Mouse (Mus musculus): ENCODE results near the gene As3mt.

As3mt gene

DNA sequence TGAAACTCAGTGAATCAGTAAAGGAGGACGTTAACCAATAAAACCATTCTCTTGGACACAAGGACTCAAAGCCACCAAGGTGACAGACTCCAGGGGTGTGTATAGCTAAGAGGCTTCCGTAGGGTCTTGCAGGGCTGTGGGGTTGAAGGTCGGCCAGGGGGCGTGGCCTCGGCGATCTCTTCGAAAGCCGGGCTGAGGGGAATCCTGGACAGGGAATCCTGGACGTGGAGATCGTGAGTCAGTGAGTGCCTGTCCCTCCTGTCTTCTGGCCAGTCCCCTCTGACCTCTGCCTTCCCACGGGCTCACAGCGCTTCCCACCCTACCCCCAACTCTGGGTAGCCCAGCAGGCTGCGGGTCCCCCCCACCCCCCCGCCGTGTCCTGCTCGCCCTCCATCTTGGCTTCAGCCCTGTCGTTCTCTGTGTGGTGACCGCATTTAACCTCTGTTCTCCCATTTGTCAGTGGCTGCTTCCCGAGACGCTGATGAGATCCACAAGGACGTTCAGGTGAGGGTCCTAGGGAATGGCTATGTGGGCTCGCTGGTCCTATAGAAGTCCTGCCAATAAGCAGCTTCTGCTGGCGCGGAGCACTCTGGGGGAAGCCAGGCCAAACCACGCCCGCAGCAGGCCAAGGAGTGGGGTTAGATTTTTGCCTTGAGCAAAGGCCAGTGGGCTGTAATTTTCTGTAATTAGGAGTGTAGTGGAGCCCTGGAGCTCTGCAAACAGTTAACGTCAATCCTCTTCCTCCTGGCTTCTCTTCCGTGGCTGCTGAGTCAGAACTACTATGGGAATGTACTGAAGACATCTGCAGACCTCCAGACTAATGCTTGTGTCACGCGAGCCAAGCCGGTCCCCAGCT, at the start of gene As3mt:
As3mt (plus strand) TSS at position 163 of the 856 bp plus-strand sequence.
- ATAC-seq (ENCODE audit: insufficient number of reproducible peaks, low FRiP score, low TSS enrichment): no peak

DNA sequence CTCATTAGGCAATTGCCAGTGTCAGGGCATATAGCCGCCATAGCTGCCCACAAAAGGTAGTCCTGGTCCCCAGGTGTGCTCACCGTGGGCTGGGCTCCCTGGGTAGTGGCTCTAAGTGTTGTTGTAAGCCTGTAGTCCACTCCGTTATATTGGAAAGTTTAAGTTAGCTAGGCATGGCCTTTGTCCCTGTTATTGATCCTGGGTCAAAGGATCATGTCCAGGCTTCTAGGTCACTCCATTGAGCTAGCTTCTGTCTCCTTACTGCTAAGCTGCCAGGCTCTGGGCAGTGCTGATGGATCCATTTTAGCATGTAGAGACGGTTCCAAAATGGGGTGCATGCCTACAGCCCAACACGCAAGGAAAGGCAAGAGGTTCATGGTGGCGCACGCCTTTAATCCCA, 48.9 kb upstream of the As3mt start:
- ATAC-seq (ENCODE audit: insufficient number of reproducible peaks, low FRiP score, low TSS enrichment): no peak

DNA sequence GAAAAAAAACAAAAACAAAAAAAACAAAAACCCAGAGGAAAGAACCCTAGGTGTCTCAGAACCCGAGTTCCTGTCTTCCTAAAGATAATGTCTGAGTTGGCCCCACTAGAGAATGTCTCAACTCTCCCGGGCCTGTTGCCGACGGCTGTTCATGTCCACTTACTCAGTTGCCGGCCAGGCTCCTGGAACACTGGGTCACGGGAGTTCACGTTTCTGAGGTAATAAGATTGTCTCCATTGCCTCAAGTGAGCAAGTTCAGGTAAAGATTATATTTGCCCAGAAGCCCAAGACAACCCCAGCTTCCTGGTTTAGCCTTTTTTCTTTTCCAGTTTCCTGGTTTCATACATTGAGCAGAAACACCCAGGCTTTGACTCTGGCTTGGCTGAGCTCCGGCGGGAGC, 48.4 kb upstream of the As3mt start:
- ATAC-seq (ENCODE audit: insufficient number of reproducible peaks, low FRiP score, low TSS enrichment): no peak

DNA sequence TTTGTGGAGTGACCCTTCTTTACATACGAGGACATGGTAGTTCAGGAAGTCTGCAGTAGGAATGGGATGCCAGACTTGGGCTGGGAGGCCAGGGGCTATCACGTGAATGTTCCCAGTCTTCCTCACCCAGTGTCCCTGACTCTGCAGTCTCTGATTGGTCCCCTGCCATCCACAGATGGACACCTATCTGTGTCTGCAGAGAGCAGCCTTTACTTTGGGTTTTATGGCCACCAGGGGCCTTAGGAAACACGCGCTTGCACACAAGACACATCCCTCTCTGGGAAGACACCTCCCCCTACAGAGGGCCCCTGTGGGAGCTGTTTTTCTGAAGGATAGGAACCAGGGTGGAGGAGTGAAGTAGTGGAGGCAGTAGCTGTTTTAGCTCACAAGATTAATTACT, 45.7 kb upstream of the As3mt start:
- no peak for ATAC-seq (ENCODE audit: insufficient number of reproducible peaks, low FRiP score, low TSS enrichment)

DNA sequence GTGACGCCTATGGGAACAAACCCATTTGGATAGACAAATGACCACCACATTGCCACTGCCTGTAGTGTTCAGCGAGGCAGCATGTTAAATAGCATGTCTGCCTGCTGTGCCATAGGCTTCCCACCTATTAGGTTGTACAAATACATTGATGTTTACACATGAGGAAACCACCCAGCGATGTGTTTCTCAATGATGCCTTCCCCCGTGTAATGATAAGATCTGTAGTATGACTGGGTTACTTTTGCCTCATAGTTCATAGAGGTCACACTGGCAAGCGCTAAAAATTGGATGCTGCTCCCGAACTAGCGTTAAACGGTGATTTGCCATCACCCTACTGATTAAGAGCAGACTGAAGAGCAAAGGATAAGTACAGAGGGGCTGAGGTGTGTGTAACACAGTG, 45.0 kb upstream of the As3mt start:
- no peak for ATAC-seq (ENCODE audit: insufficient number of reproducible peaks, low FRiP score, low TSS enrichment)

DNA sequence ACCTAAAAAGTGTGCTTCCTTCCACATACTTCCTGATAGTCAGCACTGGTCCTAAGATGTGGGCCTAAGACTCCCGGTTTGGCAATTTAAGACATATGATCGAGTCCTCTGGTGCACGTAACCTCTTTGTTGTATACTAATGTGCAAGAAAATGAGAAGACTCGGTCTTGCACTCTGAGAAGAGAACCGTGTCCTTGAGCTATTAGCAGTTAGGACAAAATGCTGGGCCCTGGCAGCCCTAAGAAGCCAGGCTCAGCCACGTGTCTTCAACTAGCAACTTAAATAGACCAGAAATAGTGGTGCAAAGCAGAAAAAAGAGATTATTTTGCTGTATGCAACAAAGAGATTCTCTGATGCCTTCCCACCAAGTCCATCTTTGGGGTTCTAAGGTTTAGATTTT, 44.5 kb upstream of the As3mt start:
- no peak for ATAC-seq (ENCODE audit: insufficient number of reproducible peaks, low FRiP score, low TSS enrichment)

DNA sequence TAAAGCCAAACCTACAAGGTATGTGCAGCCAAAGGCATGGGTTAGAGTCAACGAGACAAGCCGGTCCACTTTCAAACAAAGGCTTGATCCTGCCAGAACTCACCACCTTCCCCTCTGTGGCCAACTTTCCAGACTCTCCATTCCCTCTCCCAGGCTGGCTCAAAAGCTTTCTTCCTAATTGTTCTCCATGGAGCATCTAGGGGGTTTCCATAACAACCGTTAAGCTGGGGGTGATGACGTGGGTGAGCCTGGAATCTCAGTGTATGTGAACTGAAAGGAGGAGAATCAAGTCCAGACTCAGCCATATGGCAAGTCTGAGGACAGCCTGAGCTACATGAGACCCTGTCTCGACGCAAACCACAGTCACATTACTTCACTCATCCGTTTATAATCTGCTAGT, 41.8 kb upstream of the As3mt start:
- no peak for ATAC-seq (ENCODE audit: insufficient number of reproducible peaks, low FRiP score, low TSS enrichment)

DNA sequence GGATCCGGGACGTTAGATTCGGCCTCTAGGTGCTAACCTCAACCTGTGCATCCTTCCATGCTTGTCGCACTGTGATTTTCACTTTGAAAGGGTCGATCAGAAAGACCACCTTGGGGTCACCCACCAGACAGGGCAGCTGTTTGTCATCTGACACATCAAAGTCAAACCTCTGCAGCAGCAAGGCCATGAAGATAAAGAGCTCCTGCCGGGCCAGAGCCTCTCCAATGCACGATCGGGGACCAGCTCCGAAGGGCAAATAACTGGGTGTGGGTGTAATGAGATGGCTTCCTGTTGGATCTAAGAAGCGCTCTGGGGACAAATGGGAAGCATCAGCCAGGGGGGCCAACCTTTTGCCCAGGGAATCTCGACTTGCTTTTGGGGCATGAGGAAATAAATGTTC, 40.0 kb upstream of the As3mt start:
- no peak for ATAC-seq (ENCODE audit: insufficient number of reproducible peaks, low FRiP score, low TSS enrichment)

DNA sequence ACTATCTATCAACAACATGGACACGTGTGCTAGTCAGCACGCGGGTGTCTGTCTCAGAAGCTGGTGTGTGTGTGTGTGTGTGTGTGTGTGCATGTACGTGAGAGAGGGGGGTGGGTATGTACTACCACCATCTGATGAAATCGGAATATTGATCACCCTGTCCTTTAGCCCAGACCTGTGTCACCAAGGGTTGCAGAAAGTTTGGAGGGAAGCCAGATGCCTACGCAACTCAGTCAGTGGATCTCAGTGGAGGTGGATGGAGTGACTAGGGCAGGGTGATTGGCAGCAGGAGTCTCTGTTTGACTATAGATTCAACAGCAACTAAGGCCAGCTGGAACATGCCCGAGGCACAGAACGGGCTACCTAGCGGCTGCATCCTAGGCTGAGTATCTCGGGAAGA, 39.0 kb upstream of the As3mt start:
- no peak for ATAC-seq (ENCODE audit: insufficient number of reproducible peaks, low FRiP score, low TSS enrichment)

DNA sequence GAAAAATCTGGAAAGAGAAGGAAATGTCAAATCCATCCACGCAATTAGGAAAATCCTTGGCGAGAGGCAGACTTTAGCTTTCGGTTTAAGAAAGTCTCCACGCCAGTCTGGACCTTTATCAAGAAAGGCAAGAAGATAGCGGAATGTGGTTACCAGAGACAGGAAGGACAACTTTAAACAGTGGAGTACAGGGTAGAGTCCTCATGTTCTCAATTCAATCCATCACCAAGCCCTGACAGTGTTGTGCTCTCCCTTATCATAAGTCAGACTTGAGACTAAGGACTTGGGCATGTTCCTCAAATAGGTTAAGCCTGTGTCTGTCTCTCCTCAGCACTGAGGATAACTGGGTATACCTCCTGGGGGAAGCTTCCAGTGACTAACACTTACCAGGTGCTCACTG, 37.5 kb upstream of the As3mt start:
- ATAC-seq (ENCODE audit: insufficient number of reproducible peaks, low FRiP score, low TSS enrichment): no peak

DNA sequence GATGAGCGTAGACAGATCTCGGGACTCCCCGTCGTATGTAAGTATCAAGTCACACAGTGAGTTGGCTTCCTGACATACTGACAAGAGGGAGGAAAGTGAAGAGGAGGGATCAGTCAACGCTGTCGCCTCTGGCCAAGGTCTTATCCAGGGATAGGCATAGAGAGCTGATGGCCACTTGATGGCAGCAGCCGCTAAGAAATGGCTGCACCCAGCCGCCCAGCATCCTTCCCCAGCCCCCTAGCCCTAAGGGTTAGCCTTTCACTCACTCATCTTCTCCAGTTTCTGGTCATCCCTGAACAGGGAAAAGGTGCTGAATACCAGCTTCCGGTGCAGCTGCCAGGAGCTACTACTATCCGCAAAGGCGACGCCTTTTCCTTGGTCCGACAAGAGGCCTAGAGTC, 36.6 kb upstream of the As3mt start:
- ATAC-seq (ENCODE audit: insufficient number of reproducible peaks, low FRiP score, low TSS enrichment): peak; percentile 49; the same call in 1 of the 2 replicates

DNA sequence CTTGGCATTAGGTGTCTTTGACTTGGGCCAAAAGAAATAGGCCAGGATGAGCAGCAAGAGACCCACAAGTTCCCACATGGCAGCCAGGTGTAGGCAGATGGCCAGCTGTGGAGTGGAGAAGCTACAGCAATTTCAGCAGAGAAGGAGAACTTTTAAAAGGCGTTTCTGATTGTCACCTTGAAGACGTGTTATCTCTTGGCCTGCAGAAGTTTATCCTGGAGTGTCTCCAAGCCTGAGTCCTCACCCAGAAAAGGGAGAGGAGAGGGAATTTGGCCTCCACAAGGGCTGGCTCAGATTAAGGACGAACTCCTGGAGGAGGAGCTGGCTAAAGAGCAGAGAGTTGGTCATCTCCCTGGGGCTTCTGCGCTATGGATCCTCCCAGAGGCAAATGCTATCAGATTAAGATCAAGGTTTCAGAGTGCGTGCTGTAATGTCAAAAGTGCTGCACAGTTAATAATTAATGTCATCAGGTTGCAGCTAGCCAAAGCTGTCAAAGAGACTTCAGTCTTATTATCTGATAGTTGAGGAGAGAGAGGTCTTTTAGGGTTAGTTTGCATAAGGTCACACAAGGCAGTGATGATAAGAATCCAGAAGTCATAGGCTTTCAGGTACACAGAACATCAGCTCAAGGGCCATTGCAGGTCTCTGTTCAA, 34.4 kb upstream of the As3mt start, which contains the start of gene Cyp17a1:
Cyp17a1 (minus strand) TSS at position 407 of the 653 bp plus-strand sequence.
- ATAC-seq (ENCODE audit: insufficient number of reproducible peaks, low FRiP score, low TSS enrichment): no peak

DNA sequence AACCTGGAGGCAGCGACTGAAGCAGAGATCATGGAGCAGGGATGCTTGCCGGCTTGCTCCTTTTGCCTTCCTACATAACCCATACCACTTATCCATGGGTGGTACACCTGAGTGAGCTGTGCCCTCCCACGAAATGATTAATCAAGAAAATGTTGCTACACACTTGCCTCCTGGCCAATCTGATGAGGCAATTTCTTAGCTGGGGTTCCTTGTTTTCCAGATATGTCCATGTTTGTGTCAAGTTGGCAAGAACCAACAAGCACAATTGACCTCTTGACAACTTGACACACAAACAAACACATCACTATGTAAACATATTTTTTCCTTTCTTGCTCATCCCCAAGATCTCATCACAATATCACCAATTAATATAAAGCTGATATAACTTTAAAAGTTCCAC, 31.6 kb upstream of the As3mt start:
- no peak for ATAC-seq (ENCODE audit: insufficient number of reproducible peaks, low FRiP score, low TSS enrichment)

DNA sequence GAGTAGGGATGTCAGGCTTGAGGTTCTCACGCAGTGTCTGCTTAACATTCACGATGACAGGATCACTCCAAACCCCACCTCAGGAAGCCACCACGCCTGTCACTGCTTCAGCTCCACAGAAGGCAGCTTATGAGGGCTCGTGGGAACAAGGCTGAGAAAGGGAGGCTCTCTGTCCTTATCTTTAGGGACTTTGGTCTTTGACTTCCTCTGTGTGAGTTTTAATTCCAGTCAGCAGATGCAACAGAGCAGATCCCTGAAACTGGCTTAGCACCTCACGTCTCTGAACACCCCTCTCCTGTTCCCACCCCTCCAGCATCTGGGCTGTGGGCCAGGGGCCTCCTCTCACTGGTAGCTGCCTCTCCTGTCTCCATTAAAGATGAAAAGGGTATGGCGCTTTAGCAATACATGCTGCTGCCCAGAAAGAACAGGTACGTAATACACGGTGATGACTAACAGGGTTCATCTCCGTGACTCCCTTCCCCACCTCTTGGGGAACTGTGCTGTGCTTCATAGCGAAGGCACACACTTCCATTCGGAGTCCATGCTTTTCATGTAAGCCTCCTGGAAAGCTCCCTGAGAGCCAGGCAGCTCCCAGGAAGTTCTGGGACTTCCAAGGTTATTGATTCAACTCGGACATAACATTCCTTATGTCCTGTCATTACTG, 27.4 kb upstream of the As3mt start:
- ATAC-seq (ENCODE audit: insufficient number of reproducible peaks, low FRiP score, low TSS enrichment): no peak

DNA sequence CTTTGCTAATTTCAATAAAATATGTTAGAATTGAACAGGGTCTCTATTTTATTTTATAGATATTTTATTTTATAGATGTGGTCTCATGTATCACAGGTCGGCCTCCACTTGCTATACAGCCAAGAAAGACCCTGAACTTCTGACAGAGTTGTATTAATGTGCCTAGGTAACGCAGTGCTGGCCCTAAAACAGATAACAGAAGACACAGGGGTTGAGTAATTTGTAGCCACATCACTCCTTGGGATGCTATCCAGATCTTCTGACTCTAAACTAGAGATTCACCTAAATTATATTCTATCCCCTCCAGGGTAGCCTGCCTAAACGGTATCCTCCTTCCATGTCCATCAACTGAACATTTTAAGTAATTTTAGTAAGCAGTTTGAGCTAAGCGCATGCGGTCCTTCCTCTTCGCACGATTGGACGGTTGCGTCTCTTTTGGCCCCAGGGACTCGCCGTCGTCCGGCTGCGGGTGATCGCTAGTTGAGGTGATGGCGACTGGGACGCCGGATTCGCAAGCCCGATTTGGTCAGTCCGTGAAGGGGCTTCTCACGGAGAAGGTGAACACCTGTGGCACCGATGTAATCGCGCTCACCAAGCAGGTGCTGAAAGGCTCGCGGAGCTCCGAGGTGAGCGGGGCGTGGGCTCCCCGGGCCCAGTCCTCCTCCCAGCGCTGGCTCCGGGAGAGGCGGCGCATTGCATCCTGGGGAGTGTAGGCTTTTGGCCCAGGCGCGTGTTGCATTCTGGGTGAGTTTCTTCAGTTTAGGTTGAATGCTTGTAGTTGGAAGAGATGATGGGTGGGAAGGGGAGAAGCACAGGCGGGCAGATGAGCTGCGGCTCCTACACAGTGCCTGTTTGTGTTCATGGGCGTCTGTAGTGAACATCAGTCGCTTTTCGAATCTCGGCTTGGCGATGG, 17.5 kb upstream of the As3mt start, which contains the start of gene Borcs7:
Borcs7 (plus strand) TSS at position 447 of the 913 bp plus-strand sequence.
- ATAC-seq (ENCODE audit: insufficient number of reproducible peaks, low FRiP score, low TSS enrichment): peak; percentile 92

DNA sequence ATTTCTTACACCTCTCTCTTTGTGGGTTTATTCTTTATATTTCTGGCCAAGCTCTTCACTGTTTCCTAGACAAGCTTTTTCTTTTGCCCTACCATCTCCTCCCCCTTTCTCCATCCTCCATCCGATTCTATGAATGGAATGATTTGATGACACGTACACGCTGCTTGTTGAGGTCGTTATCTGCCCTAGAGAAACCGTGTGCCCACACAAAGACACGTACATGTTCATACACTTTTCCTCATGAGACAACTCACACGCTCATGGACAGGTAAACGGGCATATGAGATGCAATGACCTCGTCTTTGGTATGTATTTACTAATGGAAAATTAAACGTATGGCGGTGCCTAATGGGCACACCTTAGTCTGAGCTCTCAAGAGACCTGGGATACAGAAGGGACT, 16.9 kb upstream of the As3mt start:
- ATAC-seq (ENCODE audit: insufficient number of reproducible peaks, low FRiP score, low TSS enrichment): no peak

DNA sequence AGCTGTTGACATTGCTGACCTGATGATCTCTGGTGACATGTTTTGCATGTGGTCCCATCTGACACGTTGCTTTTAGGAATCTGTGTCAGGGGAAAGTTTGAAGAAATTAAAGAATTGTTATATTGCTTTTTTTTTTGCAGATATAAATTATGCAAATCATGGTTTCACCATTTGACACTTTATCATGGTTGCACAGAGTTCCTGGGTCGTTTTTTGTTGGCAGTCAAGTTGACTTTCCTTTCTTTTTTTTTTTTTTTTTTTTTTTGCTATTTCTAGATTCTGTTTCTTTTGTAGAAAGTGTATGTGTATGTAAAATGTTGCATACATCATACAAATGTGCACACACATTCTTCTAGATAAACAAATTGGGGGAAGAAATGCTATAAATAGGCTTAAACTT, 16.2 kb upstream of the As3mt start:
- ATAC-seq (ENCODE audit: insufficient number of reproducible peaks, low FRiP score, low TSS enrichment): no peak

DNA sequence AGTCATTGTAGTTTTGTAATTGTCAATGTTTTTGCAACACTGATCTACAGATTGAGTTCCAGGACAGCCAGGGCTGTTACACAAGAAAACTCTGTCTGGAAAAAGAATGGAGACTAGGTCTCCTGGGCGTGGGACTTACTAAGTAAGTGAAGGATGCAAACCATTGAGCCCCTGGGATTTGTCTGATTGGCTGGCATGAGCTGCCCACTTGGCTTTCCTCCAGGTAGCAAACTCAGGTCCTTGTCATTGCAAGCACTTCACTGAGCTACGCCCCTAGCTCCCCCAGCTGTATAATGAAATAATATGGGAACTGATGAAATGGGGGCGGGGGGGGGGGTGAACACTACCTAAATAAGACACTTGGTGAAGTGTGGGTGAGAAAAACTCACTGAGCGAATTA, 14.1 kb upstream of the As3mt start:
- no peak for ATAC-seq (ENCODE audit: insufficient number of reproducible peaks, low FRiP score, low TSS enrichment)

DNA sequence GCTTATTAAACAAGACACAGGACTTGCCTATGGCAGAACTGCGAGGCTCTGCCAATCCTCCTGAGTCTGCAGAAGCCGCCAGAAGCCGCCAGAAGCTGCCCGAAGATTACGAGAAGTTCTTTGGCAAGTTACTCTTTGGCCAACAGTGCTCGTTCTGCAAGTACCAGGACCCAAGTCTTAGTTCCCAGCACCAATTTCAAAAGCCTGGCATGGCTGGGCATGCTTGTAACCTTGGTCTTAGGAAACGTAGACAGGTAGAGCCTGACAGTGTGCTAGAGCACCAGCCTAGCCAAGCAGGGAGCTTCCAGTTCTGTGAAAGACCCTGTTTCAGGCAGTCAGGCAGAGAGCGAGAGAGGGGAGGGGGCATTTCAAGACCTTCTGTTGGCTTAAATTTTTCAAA, 10.8 kb upstream of the As3mt start:
- no peak for ATAC-seq (ENCODE audit: insufficient number of reproducible peaks, low FRiP score, low TSS enrichment)

DNA sequence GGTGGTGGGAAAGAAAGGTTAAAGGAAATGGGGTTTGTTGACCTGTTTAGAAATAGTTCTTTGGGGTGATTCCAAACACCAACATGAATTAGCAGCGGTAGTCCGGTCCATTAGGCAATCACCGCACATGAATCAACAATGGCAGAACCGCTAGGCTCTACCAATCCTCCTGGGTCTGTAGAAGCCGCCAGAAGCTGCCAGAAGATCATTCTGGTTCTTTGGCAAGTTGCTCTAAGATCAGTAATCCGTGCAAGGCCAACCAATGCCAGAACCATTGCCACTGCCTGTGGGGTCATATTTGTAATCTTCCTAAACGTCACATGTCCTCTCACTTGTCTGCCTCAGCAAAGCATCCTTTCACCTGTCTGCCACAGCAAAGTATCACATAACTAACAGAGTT, 10.3 kb upstream of the As3mt start:
- no peak for ATAC-seq (ENCODE audit: insufficient number of reproducible peaks, low FRiP score, low TSS enrichment)
